Mouse (Mus musculus) gastrocnemius, postnatal 14 days (tissue): ENCODE results near the gene Asic2. TPM values are rescaled to one million over a fixed set of nuclear protein-coding genes. Genes with fewer than 3 reads are reported as not detected.

Experiments
- DNase-seq: peaks from one replicate; pipeline ENCODE4 v3.0.0; 2021; ENCODE audit warnings: mixed read lengths
- intact Hi-C: fragments of 180-260 bp; cut with DNase I; formaldehyde crosslinking; loops from one replicate; pipeline ENCODE4 v1.15.1; 2025; ENCODE audit warnings: low total_unique reads
- total RNA-seq, 2 experiments: library from RNA; stranded (reverse); gene quantifications; 2 replicates each; pipeline ENCODE4 v1.2.3; 2021

The Asic2 gene
- total RNA-seq, 2 experiments from 2014 or later = 0.06 TPM; not detected in 1

- intact Hi-C loops = no loop called here
- no peak for DNase-seq
Measured at GRCm38 (mm10) chr11:81583195-81583594, 385.1 kb downstream of the Asic2 start.

- intact Hi-C loops = no loop called here
- no peak for DNase-seq
Measured at GRCm38 (mm10) chr11:81582161-81582560, 386.1 kb downstream of the Asic2 start.

GRCm38 (mm10) chr11:81579753-81580152 lies 388.5 kb downstream of the Asic2 start:
- intact Hi-C loops = no loop called here
- DNase-seq = no peak

DNA sequence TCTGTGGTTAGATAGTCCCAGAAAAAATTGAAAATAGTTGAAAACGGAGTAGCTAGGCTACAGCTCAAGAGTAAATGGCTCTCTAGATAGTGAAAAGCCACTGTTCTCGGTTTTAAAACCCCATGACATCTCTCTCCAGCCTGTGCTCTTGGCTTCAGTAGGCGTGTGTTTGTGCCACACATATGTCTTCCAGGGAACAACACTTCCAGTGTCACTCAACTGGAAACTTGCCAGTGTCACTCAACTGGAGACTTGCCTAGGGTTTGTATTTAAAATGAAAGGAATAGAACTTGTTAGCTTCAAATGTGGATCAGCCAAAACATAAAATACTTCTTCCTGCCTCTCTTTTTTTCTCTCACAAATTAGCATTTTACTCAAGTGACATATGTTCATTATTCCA lies 397.9 kb downstream of the Asic2 start:
- intact Hi-C loops = no loop called here

GRCm38 (mm10) chr11:81564857-81565256 lies 403.4 kb downstream of the Asic2 start:
- intact Hi-C loops = no loop called here
- no peak for DNase-seq

More for the DNA sequence above, 397.9 kb downstream of the Asic2 start:
- no peak for DNase-seq

DNA sequence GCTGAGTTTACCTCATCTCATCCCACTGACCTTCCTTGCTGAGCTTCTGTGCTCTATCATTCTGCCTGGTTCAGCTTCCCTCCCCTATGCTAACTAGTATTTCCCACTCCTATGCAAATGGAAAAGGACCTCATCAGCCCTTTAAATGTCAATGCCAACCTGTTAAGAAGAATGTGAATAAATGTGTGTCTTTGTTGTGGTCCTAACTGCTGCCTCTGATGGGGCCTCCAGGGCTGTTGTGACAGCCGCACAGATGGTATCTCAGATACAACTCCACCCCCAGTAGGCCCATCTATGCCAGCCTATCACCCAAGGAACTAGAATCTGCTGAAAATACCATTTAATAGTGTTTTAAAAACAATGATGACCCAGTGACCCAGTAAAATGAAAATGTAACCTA lies 407.9 kb downstream of the Asic2 start:
- intact Hi-C loops = no loop called here
- no peak for DNase-seq

- no peak for DNase-seq
- intact Hi-C loops = no loop called here
Measured at GRCm38 (mm10) chr11:81543189-81543588, 425.1 kb downstream of the Asic2 start.

DNA sequence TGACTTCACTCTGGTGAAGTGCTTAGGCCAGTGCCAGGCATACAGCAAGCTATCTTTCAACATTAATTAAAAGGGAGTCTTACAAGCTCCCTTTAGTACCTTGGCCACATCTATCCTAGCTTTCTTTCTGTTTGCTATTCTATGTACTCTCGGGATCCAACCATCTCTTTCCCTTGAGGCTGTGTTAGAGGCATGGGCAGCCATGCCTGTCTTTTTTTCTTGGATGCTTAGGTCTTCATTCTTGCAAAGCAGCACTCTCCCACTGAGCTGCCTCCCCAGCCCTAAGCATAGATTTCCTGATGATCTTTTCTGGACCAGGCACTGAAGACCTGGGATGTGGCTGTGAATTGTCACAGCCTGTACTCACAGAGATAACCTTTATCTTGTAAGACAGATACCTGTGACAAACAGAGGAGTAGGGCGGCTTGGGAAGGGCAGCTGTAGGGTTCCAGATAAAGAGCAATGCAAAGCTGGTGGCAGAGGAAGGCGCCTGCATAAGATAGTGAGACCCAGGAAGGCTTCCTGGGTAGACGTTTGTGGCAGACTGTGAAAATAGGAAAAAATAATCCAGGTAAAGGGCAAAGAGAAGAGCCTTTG lies 433.0 kb downstream of the Asic2 start:
- DNase-seq = no peak
- intact Hi-C loops = no loop called here

- intact Hi-C loops = no loop called here
- peak; percentile 12 for DNase-seq
Measured at GRCm38 (mm10) chr11:81534686-81535085, 433.6 kb downstream of the Asic2 start.

GRCm38 (mm10) chr11:81531906-81532305 lies 436.4 kb downstream of the Asic2 start:
- intact Hi-C loops = no loop called here
- no peak for DNase-seq

DNA sequence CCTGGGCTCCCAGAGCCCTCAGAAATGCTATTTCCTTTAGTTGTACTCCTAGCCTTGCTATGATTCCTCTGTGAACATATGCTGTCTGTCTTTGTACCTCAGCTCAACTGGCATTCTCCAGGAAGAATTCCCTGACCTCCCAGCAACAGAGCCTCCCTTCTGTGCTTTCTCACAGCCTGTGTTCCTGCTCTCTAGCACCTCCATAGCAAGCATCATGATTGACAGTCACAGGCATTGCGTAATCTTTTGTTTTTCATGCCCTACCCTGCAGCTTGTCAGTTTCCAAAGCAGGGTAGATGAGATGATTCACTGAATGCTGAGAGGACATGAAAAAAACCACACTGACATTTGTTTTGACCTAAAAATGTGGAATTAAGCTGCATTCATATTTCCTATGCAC lies 445.3 kb downstream of the Asic2 start:
- no peak for DNase-seq
- intact Hi-C loops = no loop called here

DNA sequence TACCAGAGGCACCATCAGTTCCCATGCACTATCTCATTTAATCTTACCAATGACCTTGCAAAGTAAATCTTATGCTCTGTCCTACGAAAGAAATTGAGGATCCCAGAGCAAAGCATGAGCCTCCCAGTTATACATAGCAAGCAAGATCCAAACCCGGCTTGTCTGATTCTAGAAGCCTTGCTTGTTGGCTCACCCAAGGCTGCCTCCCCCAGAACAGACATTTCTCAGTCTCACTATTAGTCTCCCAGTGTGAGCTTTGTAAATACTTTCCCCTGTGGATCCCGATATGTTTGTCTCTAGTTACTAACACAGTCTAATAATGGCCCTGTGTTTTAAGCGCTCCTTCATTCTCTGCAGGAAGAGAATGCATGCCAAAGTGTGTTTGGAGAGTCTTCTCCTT lies 446.4 kb downstream of the Asic2 start:
- intact Hi-C loops = no loop called here
- DNase-seq = no peak

GRCm38 (mm10) chr11:81518001-81518955 lies 450.0 kb downstream of the Asic2 start:
- no peak for DNase-seq
- intact Hi-C loops = no loop called here

GRCm38 (mm10) chr11:81515754-81516153 lies 452.5 kb downstream of the Asic2 start:
- intact Hi-C loops = no loop called here
- DNase-seq = no peak

DNA sequence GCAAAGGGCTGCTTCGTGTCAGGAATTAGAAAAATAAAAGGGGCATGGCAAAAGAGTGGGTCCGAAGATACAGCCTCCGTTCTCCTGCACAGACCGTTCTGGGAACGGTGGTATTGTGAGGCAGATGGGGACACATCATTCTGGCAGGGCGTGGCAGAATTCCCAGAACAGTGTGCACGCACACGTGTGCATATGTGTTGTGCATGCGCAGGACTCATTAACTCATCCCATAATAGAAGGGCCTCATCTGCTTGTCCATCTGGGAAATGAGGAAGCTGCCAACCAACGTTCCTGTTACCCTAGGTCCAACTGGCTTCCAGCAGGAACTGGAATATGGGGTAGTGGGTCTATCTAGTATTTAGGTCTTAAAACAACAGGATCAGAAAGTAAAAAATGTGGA lies 455.8 kb downstream of the Asic2 start:
- intact Hi-C loops = no loop called here
- no peak for DNase-seq

GRCm38 (mm10) chr11:81511401-81511800 lies 456.9 kb downstream of the Asic2 start:
- no peak for DNase-seq

GRCm38 (mm10) chr11:81508385-81509233 lies 459.6 kb downstream of the Asic2 start:
- DNase-seq = no peak
- intact Hi-C loops = no loop called here

More at GRCm38 (mm10) chr11:81511401-81511800, 456.9 kb downstream of the Asic2 start:
- intact Hi-C loops = no loop called here

DNA sequence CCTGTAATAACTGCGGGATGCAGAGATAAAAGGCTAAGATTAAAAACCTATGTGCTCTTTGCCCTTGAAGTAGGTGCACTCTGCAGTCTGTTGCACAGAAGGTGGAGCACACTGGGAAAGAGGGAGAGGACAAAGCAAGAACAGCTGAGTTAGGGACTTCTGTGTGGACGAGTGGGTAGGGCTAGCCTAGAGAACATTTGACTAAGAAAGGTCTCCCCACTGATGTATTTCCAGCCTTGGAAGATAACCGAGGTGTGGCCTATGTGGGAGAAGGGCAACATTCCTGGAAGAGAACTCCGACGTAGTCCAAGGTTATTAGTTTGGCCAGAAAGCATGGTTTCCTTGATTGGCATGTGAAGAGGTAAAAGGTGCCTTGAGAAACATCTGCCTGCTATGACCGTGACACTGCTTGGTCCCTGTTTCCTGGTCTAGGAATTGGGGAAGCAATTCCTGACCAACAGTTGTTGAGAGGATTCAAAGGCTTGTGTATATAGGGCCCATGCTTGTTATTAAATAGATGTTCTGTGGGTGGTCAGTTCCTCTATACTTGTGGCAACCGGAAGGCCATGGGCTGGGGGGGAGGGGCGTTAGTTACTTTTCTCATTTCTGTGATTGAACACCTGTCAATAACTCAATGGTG lies 463.3 kb downstream of the Asic2 start:
- intact Hi-C loops = no loop called here

DNA sequence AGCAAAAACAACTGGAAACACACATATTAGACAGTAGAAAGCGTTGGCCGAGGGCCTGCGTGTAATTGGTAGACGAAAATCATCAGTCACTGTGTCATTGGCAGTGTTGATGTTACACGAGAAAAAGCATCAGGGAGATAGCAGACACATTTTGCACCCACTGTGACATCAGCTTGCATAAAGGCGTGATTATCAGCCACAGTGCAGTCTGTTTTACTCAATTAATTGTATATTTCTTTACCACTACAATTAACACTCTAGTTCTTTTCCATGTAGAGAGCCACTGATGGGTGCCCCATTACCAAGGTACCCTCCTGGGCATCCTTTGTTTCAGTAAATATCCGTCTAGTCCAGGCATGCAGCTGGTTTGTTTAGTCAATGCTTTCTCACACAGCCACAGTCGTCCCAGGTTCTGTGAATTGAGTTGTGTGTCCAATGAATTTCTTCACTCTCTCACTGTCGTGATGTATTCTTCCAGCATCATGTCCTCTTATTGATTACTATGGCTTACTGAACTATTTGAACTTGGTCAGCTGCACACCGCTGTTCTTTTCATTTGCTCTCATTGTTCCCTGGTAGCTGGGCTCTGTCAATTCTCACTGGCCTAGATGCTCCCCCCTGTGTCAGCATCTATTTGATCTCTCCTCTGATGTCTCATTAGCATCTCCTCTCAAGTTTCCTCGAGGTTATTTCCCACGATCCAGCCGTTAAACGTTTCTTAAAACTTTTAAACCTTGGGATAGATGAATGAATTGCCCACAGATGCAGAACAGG lies 466.6 kb downstream of the Asic2 start:
- no peak for DNase-seq
- intact Hi-C loops = no loop called here

More for the DNA sequence above, 463.3 kb downstream of the Asic2 start:
- no peak for DNase-seq
